Mouse (Mus musculus) right cerebral cortex, postnatal 36 days (tissue): ENCODE results near the gene Arhgap10.

Source experiments
- DNase-seq, 2 experiments: peaks; one replicate each; pipeline ENCODE4 v3.0.0; 2022; ENCODE audit warnings: low spot score in 2 of 2, mixed read lengths in 1 of 2

Gene Arhgap10

GRCm38 (mm10) chr8:77517301-77518200 lies at the start of gene Arhgap10:
Gene Arhgap10, minus strand, starts transcription at chr8:77517953.
- DNase-seq = peak; percentile 29 to 39

- no peak for DNase-seq
Measured at GRCm38 (mm10) chr8:77561441-77561840, 43.7 kb upstream of the Arhgap10 start.

- no peak for DNase-seq
Measured at GRCm38 (mm10) chr8:77552491-77552890, 34.7 kb upstream of the Arhgap10 start.

- no peak for DNase-seq
Measured at GRCm38 (mm10) chr8:77549881-77550580, 32.3 kb upstream of the Arhgap10 start.

- DNase-seq = peak; percentile 87 to 88
Measured at GRCm38 (mm10) chr8:77549121-77549706, 31.5 kb upstream of the Arhgap10 start, which contains the start of gene Prmt9. Gene Prmt9, plus strand, starts transcription at chr8:77549397.

GRCm38 (mm10) chr8:77545616-77546015 lies 27.9 kb upstream of the Arhgap10 start:
- DNase-seq = no peak

GRCm38 (mm10) chr8:77544428-77544827 lies 26.7 kb upstream of the Arhgap10 start:
- no peak for DNase-seq

GRCm38 (mm10) chr8:77543152-77543777 lies 25.5 kb upstream of the Arhgap10 start:
- no peak for DNase-seq

- no peak for DNase-seq
Measured at GRCm38 (mm10) chr8:77538256-77538655, 20.5 kb upstream of the Arhgap10 start.

- DNase-seq = no peak
Measured at GRCm38 (mm10) chr8:77536821-77537220, 19.1 kb upstream of the Arhgap10 start.

GRCm38 (mm10) chr8:77535026-77535595 lies 17.4 kb upstream of the Arhgap10 start:
- DNase-seq = no peak

GRCm38 (mm10) chr8:77534358-77534992 lies 16.7 kb upstream of the Arhgap10 start:
- DNase-seq = no peak

- DNase-seq = no peak
Measured at GRCm38 (mm10) chr8:77526130-77526529, 8.4 kb upstream of the Arhgap10 start.

- DNase-seq = no peak
Measured at GRCm38 (mm10) chr8:77524906-77525305, 7.2 kb upstream of the Arhgap10 start.

GRCm38 (mm10) chr8:77524018-77524615 lies 6.4 kb upstream of the Arhgap10 start:
- DNase-seq = no peak

- peak in 1 of 2 experiments; percentile 23 for DNase-seq
Measured at GRCm38 (mm10) chr8:77522984-77523383, 5.2 kb upstream of the Arhgap10 start.

GRCm38 (mm10) chr8:77521028-77521785 lies 3.5 kb upstream of the Arhgap10 start:
- no peak for DNase-seq

GRCm38 (mm10) chr8:77520601-77521000 lies 2.8 kb upstream of the Arhgap10 start:
- DNase-seq = no peak

GRCm38 (mm10) chr8:77518201-77519115 lies 705 bp upstream of the Arhgap10 start:
- peak; percentile 26 to 40 for DNase-seq
